Mouse (Mus musculus): ENCODE measurements at regions not wholly inside any gene's neighbourhood (a gene's known extent, or its start where the extent isn't known, plus 50 kb on each side); places are given as distances from the start of the nearest gene placed in this dataset.

GRCm38 (mm10) chr15:67048621-67049020, 547.9 kb upstream of the Lrrc6 start:
- Histone ChIP-seq H3K27me3 (replicated peaks) (no peaks in the 10 kb centered on the region), H3K9me3 (no peaks in the 10 kb centered on the region), H3K9ac (no peak overlapping the region), H3K4me3 (replicated peaks) (no peak overlapping the region), H3K27ac (no peak overlapping the region), H3K36me3 (no peaks in the 10 kb centered on the region), H3K4me1 (replicated peaks) (peaks cover 18% of the 10 kb centered on the region), H3K4me2 (replicated peaks) (no peak overlapping the region)
- WGBS: 84% methylated on average over 4 of the region's 4 CpGs
- ATAC-seq: no peak

- Histone ChIP-seq H3K9me3 (no peaks in the 10 kb centered on the region), H3K4me1 (replicated peaks) (peaks cover 18% of the 10 kb centered on the region), H3K4me3 (replicated peaks) (no peak overlapping the region), H3K36me3 (no peaks in the 10 kb centered on the region), H3K9ac (no peak overlapping the region), H3K4me2 (replicated peaks) (no peak overlapping the region), H3K27me3 (replicated peaks) (no peaks in the 10 kb centered on the region), H3K27ac (no peak overlapping the region)
- WGBS: 91% methylated on average over 5 of the region's 5 CpGs
- ATAC-seq: peak; percentile 34; the same call in 1 of the 2 replicates
These were observed 547.4 kb upstream of the Lrrc6 start for GRCm38 (mm10) chr15:67048148-67048547.

GRCm38 (mm10) chr15:67045920-67046804, 545.5 kb upstream of the Lrrc6 start:
- H3K27ac ChIP-seq: peak overlapping the region; percentile 63

GRCm38 (mm10) chr15:67045329-67045728, 544.6 kb upstream of the Lrrc6 start:
- whole genome bisulfite sequencing: 17% methylated on average over 3 of the region's 3 CpGs
- Histone ChIP-seq H3K4me2 (replicated peaks) (no peak overlapping the region), H3K4me3 (replicated peaks) (no peak overlapping the region), H3K27me3 (replicated peaks) (no peaks in the 10 kb centered on the region), H3K9ac (no peak overlapping the region), H3K9me3 (no peaks in the 10 kb centered on the region), H3K4me1 (replicated peaks) (peaks cover 18% of the 10 kb centered on the region), H3K36me3 (no peaks in the 10 kb centered on the region), H3K27ac (peak overlapping the region; percentile 63)
- peak; percentile 63 for ATAC-seq

More at GRCm38 (mm10) chr15:67045920-67046804, 545.5 kb upstream of the Lrrc6 start:
- H3K4me1 ChIP-seq (replicated peaks): peaks cover 18% of the 10 kb centered on the region
- H3K27me3 ChIP-seq (replicated peaks): no peaks in the 10 kb centered on the region
- WGBS: 55% methylated on average over 12 of the region's 12 CpGs
- H3K4me3 ChIP-seq (replicated peaks): no peak overlapping the region
- H3K36me3 ChIP-seq: no peaks in the 10 kb centered on the region
- no peak overlapping the region for H3K9ac ChIP-seq
- no peaks in the 10 kb centered on the region for H3K9me3 ChIP-seq
- peak; percentile 43 for ATAC-seq
- no peak overlapping the region for H3K4me2 ChIP-seq (replicated peaks)

GRCm38 (mm10) chr15:67044806-67045205, 544.1 kb upstream of the Lrrc6 start:
- Histone ChIP-seq H3K4me2 (replicated peaks) (no peak overlapping the region), H3K4me1 (replicated peaks) (peaks cover 21% of the 10 kb centered on the region), H3K27me3 (replicated peaks) (no peaks in the 10 kb centered on the region), H3K36me3 (no peaks in the 10 kb centered on the region), H3K9ac (no peak overlapping the region), H3K27ac (no peak overlapping the region), H3K4me3 (replicated peaks) (no peak overlapping the region), H3K9me3 (no peaks in the 10 kb centered on the region)
- no peak for ATAC-seq
- 77% methylated on average over 4 of the region's 4 CpGs for WGBS

GRCm38 (mm10) chr15:67042131-67042530, 541.4 kb upstream of the Lrrc6 start:
- Histone ChIP-seq H3K9me3 (no peaks in the 10 kb centered on the region), H3K4me3 (replicated peaks) (no peak overlapping the region), H3K27me3 (replicated peaks) (no peaks in the 10 kb centered on the region), H3K4me1 (replicated peaks) (peaks cover 30% of the 10 kb centered on the region), H3K4me2 (replicated peaks) (no peak overlapping the region), H3K9ac (no peak overlapping the region), H3K27ac (no peak overlapping the region), H3K36me3 (no peaks in the 10 kb centered on the region)
- no peak for ATAC-seq
- 82% methylated on average over 2 of the region's 2 CpGs for WGBS

- no peaks in the 10 kb centered on the region for H3K9me3 ChIP-seq
- H3K4me1 ChIP-seq (replicated peaks): peaks cover 18% of the 10 kb centered on the region
- WGBS: 30% methylated on average over 12 of the region's 12 CpGs
- 0 out of 2 replicates have a peak overlapping the region, but pooled peaks have one; percentile 3 for H3K4me3 ChIP-seq (replicated peaks)
- H3K27ac ChIP-seq: peak overlapping the region; percentile 87
- H3K4me2 ChIP-seq (replicated peaks): peak overlapping the region; percentile 82
- peak; percentile 66 for ATAC-seq
- no peaks in the 10 kb centered on the region for H3K36me3 ChIP-seq
- H3K9ac ChIP-seq: no peak overlapping the region
- no peaks in the 10 kb centered on the region for H3K27me3 ChIP-seq (replicated peaks)
These were observed 539.5 kb upstream of the Lrrc6 start for GRCm38 (mm10) chr15:67040229-67040628.

- Histone ChIP-seq H3K36me3 (no peaks in the 10 kb centered on the region), H3K4me3 (replicated peaks) (peak overlapping the region; percentile 43), H3K9ac (peak overlapping the region; percentile 61), H3K4me2 (replicated peaks) (peak overlapping the region; percentile 82), H3K4me1 (replicated peaks) (peaks cover 17% of the 10 kb centered on the region), H3K9me3 (no peaks in the 10 kb centered on the region), H3K27me3 (replicated peaks) (no peaks in the 10 kb centered on the region), H3K27ac (peak overlapping the region; percentile 87)
- peak; percentile 93 for ATAC-seq
- WGBS: 2% methylated on average over 16 of the region's 16 CpGs
These were observed 538.8 kb upstream of the Lrrc6 start for GRCm38 (mm10) chr15:67039421-67039907.

GRCm38 (mm10) chr15:67037647-67038046, 536.9 kb upstream of the Lrrc6 start:
- H3K27ac ChIP-seq: no peak overlapping the region
- peaks cover 15% of the 10 kb centered on the region for H3K4me1 ChIP-seq (replicated peaks)
- no peaks in the 10 kb centered on the region for H3K9me3 ChIP-seq
- 63% methylated on average over 4 of the region's 4 CpGs for WGBS
- H3K4me2 ChIP-seq (replicated peaks): no peak overlapping the region
- H3K36me3 ChIP-seq: no peaks in the 10 kb centered on the region
- no peaks in the 10 kb centered on the region for H3K27me3 ChIP-seq (replicated peaks)
- H3K4me3 ChIP-seq (replicated peaks): no peak overlapping the region
- ATAC-seq: no peak
- H3K9ac ChIP-seq: no peak overlapping the region

- WGBS: 48% methylated on average over 2 of the region's 2 CpGs
- Histone ChIP-seq H3K27me3 (replicated peaks) (no peaks in the 10 kb centered on the region), H3K4me2 (replicated peaks) (no peak overlapping the region), H3K27ac (no peak overlapping the region), H3K4me1 (replicated peaks) (peaks cover 15% of the 10 kb centered on the region), H3K9ac (no peak overlapping the region), H3K9me3 (no peaks in the 10 kb centered on the region), H3K4me3 (replicated peaks) (no peak overlapping the region), H3K36me3 (no peaks in the 10 kb centered on the region)
- no peak for ATAC-seq
These were observed 535.6 kb upstream of the Lrrc6 start for GRCm38 (mm10) chr15:67036341-67036740.

- no peak for ATAC-seq
- Histone ChIP-seq H3K36me3 (no peaks in the 10 kb centered on the region), H3K4me3 (replicated peaks) (no peak overlapping the region), H3K9ac (no peak overlapping the region), H3K27ac (no peak overlapping the region), H3K9me3 (no peaks in the 10 kb centered on the region), H3K4me2 (replicated peaks) (no peak overlapping the region), H3K27me3 (replicated peaks) (no peaks in the 10 kb centered on the region), H3K4me1 (replicated peaks) (peaks cover 6% of the 10 kb centered on the region)
- WGBS: 76% methylated on average over 2 of the region's 2 CpGs
These were observed 533.2 kb upstream of the Lrrc6 start for GRCm38 (mm10) chr15:67033936-67034335.

- no peak overlapping the region for H3K9ac ChIP-seq
- ATAC-seq: no peak
- H3K9me3 ChIP-seq: no peaks in the 10 kb centered on the region
- H3K36me3 ChIP-seq: no peaks in the 10 kb centered on the region
- no peaks in the 10 kb centered on the region for H3K27me3 ChIP-seq (replicated peaks)
- WGBS: 89% methylated on average over 11 of the region's 11 CpGs
- no peak overlapping the region for H3K4me2 ChIP-seq (replicated peaks)
- no peak overlapping the region for H3K27ac ChIP-seq
- no peak overlapping the region for H3K4me3 ChIP-seq (replicated peaks)
- no peaks in the 10 kb centered on the region; the same call in 1 of the 2 replicates for H3K4me1 ChIP-seq (replicated peaks)
These were observed 531.3 kb upstream of the Lrrc6 start for GRCm38 (mm10) chr15:67031866-67032526.
